Mouse (Mus musculus) midbrain, embryonic 11.5 days (tissue): ENCODE measurements around the gene Tet2. TPM values are rescaled to one million over a fixed set of nuclear protein-coding genes. Genes with fewer than 3 reads are reported as not detected.

ENCODE experiments used
- ATAC-seq: fragments of 200-750 bp; cut with Nextera tagmentation; 2 replicates; pipeline ENCODE4 v1.8.0; 2017; ENCODE audit warnings: moderate TSS enrichment, moderate library complexity; ENCODE audit not compliant: low FRiP score
- DNase-seq: peaks from one replicate; pipeline ENCODE4 v3.0.0; 2015; ENCODE audit warnings: low spot score; ENCODE audit errors: missing footprints
- H3K27ac ChIP-seq: fragments of 300-500 bp; sonication (generic); 2 replicates; pipeline ENCODE4 v1.5.1; 2014; ENCODE audit warnings: low read depth, low read length
- H3K27me3 ChIP-seq: fragments of 300-500 bp; sonication (generic); 2 replicates; pipeline ENCODE4 v1.6.1; 2014; ENCODE audit warnings: mild to moderate bottlenecking, low read length, moderate library complexity, mixed read lengths; ENCODE audit not compliant: control insufficient read depth, insufficient read depth
- H3K36me3 ChIP-seq: fragments of 300-500 bp; sonication (generic); 2 replicates; pipeline ENCODE4 v1.6.1; 2014; ENCODE audit warnings: mild to moderate bottlenecking, low read length, moderate library complexity, mixed read lengths; ENCODE audit not compliant: control insufficient read depth, insufficient read depth
- H3K4me1 ChIP-seq: fragments of 300-500 bp; sonication (generic); 2 replicates; pipeline ENCODE4 v1.6.1; 2014; ENCODE audit warnings: low read length; ENCODE audit not compliant: control insufficient read depth, insufficient read depth
- H3K4me2 ChIP-seq: fragments of 300-500 bp; sonication (generic); 2 replicates; pipeline ENCODE4 v1.6.1; 2014; ENCODE audit warnings: mild to moderate bottlenecking, moderate library complexity
- H3K4me3 ChIP-seq: fragments of 300-500 bp; sonication (generic); 2 replicates; pipeline ENCODE4 v1.5.1; 2014; ENCODE audit warnings: low read depth, low read length
- H3K9ac ChIP-seq: fragments of 300-500 bp; sonication (generic); 2 replicates; pipeline ENCODE4 v1.6.1; 2014; ENCODE audit warnings: low read length
- H3K9me3 ChIP-seq: fragments of 300-500 bp; sonication (generic); 2 replicates; pipeline ENCODE4 v1.6.1; 2016; ENCODE audit warnings: low read length; ENCODE audit not compliant: control insufficient read depth
- WGBS: fragments of 180-500 bp; shearing (Covaris S2); extraction: QIAGEN DNeasy Blood & Tissue Kit; methylation state at CpG from one replicate; pipeline ENCODE4 v1.1.7; 2014; 5-methylcytosine and 5-hydroxymethylcytosine counted together
- polyA plus RNA-seq: library from polyadenylated mRNA; unstranded; fragments of >200 nt; fragmentation: Nextera tagmentation; extraction: Ambion mirVana; gene quantifications from 2 replicates; pipeline ENCODE4 v1.2.1, GENCODE M21; 2014

Tet2 gene
- polyA plus RNA-seq, 1 experiment from 2014 or later: 15.0 TPM

GRCm38 (mm10) chr3:133579140-133579539, 34.2 kb upstream of the Tet2 start:
- no peaks in the 10 kb centered on the region for H3K36me3 ChIP-seq
- H3K27me3 ChIP-seq: no peaks in the 10 kb centered on the region
- no peak overlapping the region for H3K4me3 ChIP-seq
- no peak overlapping the region for H3K9ac ChIP-seq
- no peaks in the 10 kb centered on the region for H3K9me3 ChIP-seq
- no peak overlapping the region for H3K4me2 ChIP-seq
- 55% methylated on average over 9 of the region's 9 CpGs for WGBS
- H3K4me1 ChIP-seq: no peaks in the 10 kb centered on the region
- no peak overlapping the region for H3K27ac ChIP-seq
- ATAC-seq (no peak), DNase-seq (no peak)

- H3K9me3 ChIP-seq: no peaks in the 10 kb centered on the region
- DNase-seq: no peak
- no peaks in the 10 kb centered on the region for H3K4me1 ChIP-seq
- H3K36me3 ChIP-seq: no peaks in the 10 kb centered on the region
- H3K4me3 ChIP-seq: no peak overlapping the region
- H3K27me3 ChIP-seq: no peaks in the 10 kb centered on the region
- no peak for ATAC-seq
- H3K4me2 ChIP-seq: no peak overlapping the region
- no peak overlapping the region for H3K9ac ChIP-seq
- 78% methylated on average over 6 of the region's 6 CpGs for WGBS
- H3K27ac ChIP-seq: no peak overlapping the region
These were observed 30.0 kb upstream of the Tet2 start for GRCm38 (mm10) chr3:133574969-133575368.

DNA sequence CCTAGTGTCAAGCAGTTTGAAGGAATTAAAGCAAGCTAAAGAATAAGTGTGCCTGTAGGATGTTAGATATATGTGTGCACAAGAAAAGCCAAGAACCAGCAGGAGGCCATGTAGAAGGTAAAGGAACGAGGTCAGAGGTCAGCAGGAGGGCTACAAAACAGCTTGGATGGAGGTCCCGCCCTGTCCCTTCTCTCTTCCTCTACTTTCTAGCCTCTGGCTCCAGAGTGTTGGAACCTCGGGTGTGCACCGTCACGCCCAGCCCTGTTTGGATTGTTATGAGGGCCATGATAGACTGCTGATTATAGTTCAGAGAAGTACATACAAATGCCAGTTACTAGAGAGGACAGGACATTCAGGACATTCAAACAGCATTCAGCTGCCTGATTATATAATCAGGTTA, 27.0 kb upstream of the Tet2 start:
- Histone ChIP-seq H3K9me3 (no peaks in the 10 kb centered on the region), H3K4me3 (no peak overlapping the region), H3K9ac (no peak overlapping the region), H3K27me3 (no peaks in the 10 kb centered on the region), H3K4me1 (no peaks in the 10 kb centered on the region), H3K27ac (no peak overlapping the region), H3K4me2 (no peak overlapping the region), H3K36me3 (no peaks in the 10 kb centered on the region)
- ATAC-seq: no peak
- WGBS: 81% methylated on average over 5 of the region's 5 CpGs
- no peak for DNase-seq

GRCm38 (mm10) chr3:133563503-133564205, 18.7 kb upstream of the Tet2 start:
- 73% methylated on average over 2 of the region's 2 CpGs for WGBS
- H3K9me3 ChIP-seq: no peaks in the 10 kb centered on the region
- no peaks in the 10 kb centered on the region for H3K4me1 ChIP-seq
- H3K9ac ChIP-seq: no peak overlapping the region
- no peak for ATAC-seq
- H3K27ac ChIP-seq: no peak overlapping the region
- H3K4me2 ChIP-seq: no peak overlapping the region
- no peak for DNase-seq
- no peaks in the 10 kb centered on the region for H3K27me3 ChIP-seq
- H3K4me3 ChIP-seq: no peak overlapping the region
- no peaks in the 10 kb centered on the region for H3K36me3 ChIP-seq

DNA sequence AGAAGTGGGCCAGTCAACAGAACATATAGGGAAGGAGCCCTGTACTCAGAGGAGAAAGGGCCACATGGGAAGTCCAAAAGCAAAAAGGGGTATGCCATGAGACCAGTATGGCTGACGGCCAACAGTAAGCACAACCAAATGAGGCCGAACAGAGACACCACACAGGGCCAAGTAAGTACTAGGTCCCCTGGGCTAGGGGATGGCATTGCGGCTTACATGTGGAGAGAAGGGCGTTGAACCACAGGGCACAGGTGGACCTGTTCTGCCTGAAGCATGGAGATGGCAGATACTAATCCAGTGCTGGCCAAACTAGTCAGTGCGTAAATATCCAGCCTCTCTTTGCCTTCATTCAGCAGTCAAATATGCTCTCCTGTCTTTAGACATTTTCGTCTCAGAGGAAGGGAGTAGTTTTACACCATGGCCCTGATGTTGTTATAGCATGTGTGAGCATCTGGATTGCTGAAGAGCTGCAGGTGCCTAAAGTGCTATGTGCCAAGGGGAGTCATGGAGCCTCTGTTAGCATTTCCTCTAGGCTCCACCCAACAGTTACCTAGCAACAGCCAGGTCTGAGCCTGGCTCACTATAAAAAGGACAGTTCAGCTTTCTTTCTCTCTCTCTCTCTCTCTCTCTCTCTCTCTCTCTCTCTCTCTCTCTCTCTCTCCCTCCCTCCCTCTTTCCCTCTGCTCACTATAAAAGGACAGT, 14.6 kb upstream of the Tet2 start:
- DNase-seq (no peak), ATAC-seq (peak; percentile 55; the same call in 1 of the 2 replicates)
- Histone ChIP-seq H3K27me3 (no peaks in the 10 kb centered on the region), H3K27ac (no peak overlapping the region), H3K36me3 (no peaks in the 10 kb centered on the region), H3K9me3 (no peaks in the 10 kb centered on the region), H3K4me1 (no peaks in the 10 kb centered on the region), H3K4me2 (no peak overlapping the region), H3K4me3 (no peak overlapping the region), H3K9ac (no peak overlapping the region)
- WGBS: 90% methylated on average over 6 of the region's 6 CpGs

DNA sequence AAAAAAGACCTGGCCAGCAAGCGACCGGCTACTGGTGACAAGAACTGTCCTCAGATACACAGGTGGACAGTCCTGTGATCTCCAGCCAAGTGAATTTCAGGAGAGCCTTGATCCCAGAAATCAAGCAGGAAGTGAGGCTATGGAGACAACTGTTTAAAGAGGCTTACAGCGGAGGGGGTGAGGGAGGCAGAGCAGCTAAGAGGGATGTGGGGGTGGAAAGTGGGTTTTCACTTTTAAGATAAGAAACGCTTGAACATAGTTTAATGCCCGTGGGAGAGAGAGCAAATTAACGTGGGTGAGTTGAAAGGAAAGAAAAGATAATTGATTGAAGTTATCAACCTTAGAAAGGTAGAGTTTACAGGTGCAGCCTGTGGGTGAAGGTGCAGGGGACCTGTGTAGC, 12.7 kb upstream of the Tet2 start:
- no peaks in the 10 kb centered on the region for H3K27me3 ChIP-seq
- H3K9ac ChIP-seq: no peak overlapping the region
- DNase-seq (no peak), ATAC-seq (no peak)
- H3K4me2 ChIP-seq: no peak overlapping the region
- H3K4me1 ChIP-seq: no peaks in the 10 kb centered on the region
- H3K27ac ChIP-seq: no peak overlapping the region
- no peak overlapping the region for H3K4me3 ChIP-seq
- H3K36me3 ChIP-seq: no peaks in the 10 kb centered on the region
- 80% methylated on average over 6 of the region's 6 CpGs for WGBS
- H3K9me3 ChIP-seq: no peaks in the 10 kb centered on the region

- no peak for ATAC-seq
These were observed 12.2 kb upstream of the Tet2 start for GRCm38 (mm10) chr3:133557154-133557553.

GRCm38 (mm10) chr3:133555378-133555777, 10.4 kb upstream of the Tet2 start:
- Histone ChIP-seq H3K9me3 (no peaks in the 10 kb centered on the region), H3K4me3 (no peak overlapping the region), H3K27me3 (no peaks in the 10 kb centered on the region), H3K27ac (no peak overlapping the region), H3K9ac (no peak overlapping the region), H3K36me3 (no peaks in the 10 kb centered on the region), H3K4me1 (no peaks in the 10 kb centered on the region), H3K4me2 (no peak overlapping the region)
- ATAC-seq (no peak), DNase-seq (no peak)
- WGBS: 77% methylated on average over 7 of the region's 7 CpGs

More at GRCm38 (mm10) chr3:133557154-133557553, 12.2 kb upstream of the Tet2 start:
- Histone ChIP-seq H3K4me1 (no peaks in the 10 kb centered on the region), H3K9ac (no peak overlapping the region), H3K4me3 (no peak overlapping the region), H3K27ac (no peak overlapping the region), H3K9me3 (no peaks in the 10 kb centered on the region), H3K4me2 (no peak overlapping the region), H3K27me3 (no peaks in the 10 kb centered on the region), H3K36me3 (no peaks in the 10 kb centered on the region)
- WGBS: 66% methylated on average over 7 of the region's 7 CpGs
- DNase-seq: no peak

GRCm38 (mm10) chr3:133554552-133555067, 9.7 kb upstream of the Tet2 start:
- WGBS: 83% methylated on average over 6 of the region's 6 CpGs
- Histone ChIP-seq H3K9ac (no peak overlapping the region), H3K9me3 (no peaks in the 10 kb centered on the region), H3K4me2 (no peak overlapping the region), H3K27me3 (no peaks in the 10 kb centered on the region), H3K27ac (no peak overlapping the region), H3K4me1 (no peaks in the 10 kb centered on the region), H3K36me3 (no peaks in the 10 kb centered on the region), H3K4me3 (no peak overlapping the region)
- ATAC-seq (no peak), DNase-seq (peak; percentile 47)
